Mouse (Mus musculus): ENCODE data around the gene Clptm1.

- no peak for TF ChIP-seq POLR2A (IDR thresholded peaks at IDR 0.05; ENCODE audit: borderline replicate concordance, insufficient read depth, low read length)
- TF ChIP-seq CTCF (IDR thresholded peaks at IDR 0.05; ENCODE audit: borderline replicate concordance, insufficient read depth, low read depth, low read length), result no peak
Observed at GRCm38 (mm10) chr7:19663940-19664339, 893 bp downstream of the Clptm1 start.

Measured in cerebellum, adult 2 months (tissue).